Mouse (Mus musculus) heart, postnatal 4 days (tissue): ENCODE results near the gene Sumo3. TPM values are rescaled to one million over a fixed set of nuclear protein-coding genes. Genes with fewer than 3 reads are reported as not detected.

Experiments
- DNase-seq: peaks from one replicate; pipeline ENCODE4 v3.0.0; 2021
- total RNA-seq, 2 experiments: library from RNA; stranded (reverse); gene quantifications; 2 replicates each; pipeline ENCODE4 v1.2.3; 2021

The Sumo3 gene
- total RNA-seq = 10 to 100 TPM; 90.9 to 97.9 TPM

DNA sequence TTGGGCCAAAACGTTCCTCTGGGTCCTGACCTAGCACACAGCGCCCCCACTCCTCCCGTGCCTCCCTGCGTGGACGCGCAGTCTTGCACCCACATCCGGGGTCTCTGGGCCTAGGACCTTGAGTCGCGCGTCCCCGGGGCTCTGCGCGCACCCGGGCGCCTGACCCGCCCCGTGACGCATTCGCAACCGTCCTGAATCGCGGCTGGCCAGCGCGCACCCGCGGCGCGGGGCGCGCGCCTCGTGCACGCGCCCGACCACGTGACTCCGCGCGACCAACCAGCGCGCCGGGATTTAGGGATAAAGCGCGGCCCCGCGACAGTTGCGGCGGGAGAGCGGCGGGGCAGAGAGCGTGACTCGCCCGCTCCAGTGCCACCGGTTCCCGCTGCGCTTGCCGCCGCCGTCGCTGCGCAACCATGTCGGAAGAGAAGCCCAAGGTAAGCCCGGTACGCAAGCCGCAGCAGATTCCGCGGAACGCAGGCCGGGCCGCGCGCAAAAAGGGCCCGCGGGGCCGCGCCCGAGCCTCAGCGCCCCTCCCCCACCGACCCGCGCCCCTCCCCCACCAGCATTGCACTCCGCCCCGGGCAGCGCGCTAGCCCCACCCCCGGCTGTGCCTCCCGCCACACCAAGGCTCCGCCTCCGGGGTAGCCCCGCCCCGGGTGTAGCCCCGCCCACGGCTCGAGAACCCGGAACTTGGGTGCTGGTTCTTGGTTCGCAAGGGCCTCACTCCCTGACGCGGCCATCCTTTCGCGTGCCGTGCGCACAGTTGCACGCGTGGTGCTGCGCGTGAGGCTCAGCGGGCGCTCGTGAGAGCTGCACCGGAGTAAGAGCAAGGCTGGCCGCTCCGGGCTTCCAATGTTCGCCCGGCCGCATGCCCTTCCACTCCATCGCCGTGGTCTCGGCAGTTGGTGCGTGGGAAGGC is at the start of gene Sumo3, which contains the start of gene Gm49325:
TSS of gene Sumo3 (plus strand) at position 190 of the 919 bp plus-strand sequence.
TSS of gene Gm49325 (plus strand) at position 290 of the 919 bp plus-strand sequence.
- DNase-seq = peak; percentile 99

DNA sequence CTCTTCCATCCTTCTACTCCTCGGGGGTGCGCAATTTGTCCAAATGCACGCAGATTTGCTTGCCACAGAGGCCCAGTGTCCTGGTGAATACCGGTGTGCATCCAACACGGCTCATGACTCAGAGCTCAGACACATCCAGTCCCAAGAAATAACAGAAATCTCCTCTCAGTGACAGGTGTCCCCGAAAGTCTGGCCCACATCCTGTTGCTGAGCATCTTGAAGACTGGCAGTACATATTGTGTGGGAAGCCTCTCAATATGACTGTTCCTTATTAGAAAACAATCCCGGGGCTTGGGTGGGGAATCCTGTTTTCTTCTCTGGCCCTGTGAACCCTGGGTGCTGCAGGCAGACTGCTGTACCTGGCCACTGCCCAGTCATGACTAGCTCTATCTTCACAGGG is 49.3 kb upstream of the Sumo3 start:
- DNase-seq = no peak

GRCm38 (mm10) chr10:77557641-77558040 is 48.3 kb upstream of the Sumo3 start:
- DNase-seq = no peak

GRCm38 (mm10) chr10:77560090-77560489 is 45.8 kb upstream of the Sumo3 start:
- DNase-seq = no peak

- DNase-seq = no peak
These were observed 45.1 kb upstream of the Sumo3 start for GRCm38 (mm10) chr10:77560830-77561229.

- DNase-seq = no peak
These were observed 44.4 kb upstream of the Sumo3 start for GRCm38 (mm10) chr10:77561508-77561907.

DNA sequence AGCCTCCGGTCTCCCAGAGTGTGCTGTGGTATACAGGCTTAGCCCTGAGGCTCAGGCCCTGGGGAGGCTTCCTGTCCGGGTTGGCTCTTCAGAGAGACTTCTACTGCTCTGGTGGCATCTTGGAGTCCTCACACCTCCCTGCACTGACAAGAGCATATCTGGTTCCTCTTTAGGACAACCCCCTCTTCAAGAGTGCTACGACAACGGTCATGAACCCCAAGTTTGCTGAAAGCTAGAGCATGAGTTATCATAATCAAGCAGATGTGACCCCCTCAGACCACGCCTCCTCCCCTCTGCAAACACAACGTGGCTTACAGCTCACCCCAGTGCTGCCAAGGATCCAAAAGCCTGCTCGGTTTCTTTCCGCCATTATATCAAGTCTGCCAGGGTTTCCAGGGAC is 40.9 kb upstream of the Sumo3 start:
- no peak for DNase-seq

DNA sequence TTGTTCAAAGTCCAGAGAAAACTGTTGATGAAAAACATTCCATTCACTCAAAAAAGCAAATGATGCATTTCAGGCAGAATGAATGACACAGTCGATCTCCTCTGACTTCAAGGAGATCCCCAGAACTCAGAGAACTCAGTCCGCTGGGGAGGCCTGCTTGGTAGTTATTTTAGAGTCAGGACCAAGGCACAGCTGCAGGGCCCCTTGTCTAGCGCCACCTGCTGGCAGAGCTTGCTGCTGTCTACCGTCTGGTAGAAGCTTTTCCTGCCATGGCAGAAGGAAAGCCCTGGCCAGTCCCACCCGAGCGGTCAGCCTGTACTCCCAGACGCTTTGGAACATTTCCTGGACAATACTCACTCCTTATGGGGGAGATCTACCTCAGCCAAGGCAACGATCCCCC is 39.2 kb upstream of the Sumo3 start:
- peak; percentile 94 for DNase-seq

DNA sequence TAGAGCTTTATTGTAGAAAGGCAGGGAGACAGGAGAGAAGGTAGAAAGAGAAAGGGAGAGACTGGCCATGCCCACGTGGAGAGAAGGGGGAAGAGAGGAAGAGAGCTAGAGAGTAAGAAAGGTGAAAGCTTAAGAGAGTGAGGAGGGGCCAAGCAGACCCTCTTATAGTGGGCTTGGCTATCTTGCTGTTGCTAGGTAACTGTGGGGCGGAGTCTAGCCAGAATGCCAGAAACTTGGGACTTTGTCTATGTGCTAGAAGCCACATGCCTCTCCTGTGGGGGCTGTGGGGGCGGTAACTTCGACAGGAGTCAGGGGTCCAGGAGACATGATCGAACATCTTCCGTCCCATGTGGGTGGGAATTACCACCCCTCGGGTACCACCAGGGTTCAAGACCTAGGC is 36.4 kb upstream of the Sumo3 start:
- DNase-seq = no peak

GRCm38 (mm10) chr10:77569973-77570658 is 35.8 kb upstream of the Sumo3 start:
- no peak for DNase-seq

DNA sequence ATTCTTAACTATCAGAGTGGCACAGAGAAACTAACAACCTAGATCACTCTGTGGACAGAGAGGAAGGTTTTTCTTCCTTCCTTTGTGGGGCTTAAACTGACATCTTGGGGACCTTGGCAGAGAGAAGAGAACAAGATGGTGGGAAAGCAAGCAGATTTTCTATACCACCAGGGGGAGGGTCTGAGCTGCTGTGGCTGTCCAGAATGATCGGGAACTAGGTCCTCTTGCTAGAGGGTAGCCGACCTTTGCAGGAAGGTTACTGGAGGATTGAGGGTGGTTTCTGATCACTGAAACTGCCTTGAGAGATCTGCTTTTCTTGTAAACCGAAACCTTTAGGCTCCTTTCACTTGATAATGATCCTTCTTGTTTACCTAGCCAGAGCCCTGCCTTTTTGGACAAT is 33.7 kb upstream of the Sumo3 start:
- no peak for DNase-seq

- DNase-seq = no peak
These were observed 32.7 kb upstream of the Sumo3 start for GRCm38 (mm10) chr10:77573162-77573561.

GRCm38 (mm10) chr10:77580027-77580920 is 25.6 kb upstream of the Sumo3 start:
- DNase-seq = peak; percentile 27

GRCm38 (mm10) chr10:77581023-77581407 is 24.9 kb upstream of the Sumo3 start:
- no peak for DNase-seq

- DNase-seq = peak; percentile 97
These were observed 24.3 kb upstream of the Sumo3 start, which contains the start of gene Pttg1ip for GRCm38 (mm10) chr10:77581408-77582284. Gene Pttg1ip (plus strand): TSS chr10:77581720.

DNA sequence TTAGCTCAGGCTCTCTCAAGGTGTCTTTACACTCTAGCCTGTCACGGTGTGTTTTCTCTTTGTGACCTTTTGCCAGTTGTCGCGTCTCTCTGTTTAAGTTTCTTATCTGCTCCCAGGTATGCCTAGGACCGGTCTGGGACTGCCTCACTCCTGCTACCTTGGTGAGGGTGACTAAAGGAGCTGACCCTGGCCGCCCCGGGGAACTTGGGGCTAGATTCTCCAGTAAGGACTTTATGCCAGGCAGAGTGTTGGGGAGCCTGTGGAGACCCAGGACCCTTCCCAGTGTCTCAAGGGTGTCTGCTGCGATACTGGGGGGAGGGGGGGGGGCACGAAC is 23.6 kb upstream of the Sumo3 start:
- DNase-seq = no peak

DNA sequence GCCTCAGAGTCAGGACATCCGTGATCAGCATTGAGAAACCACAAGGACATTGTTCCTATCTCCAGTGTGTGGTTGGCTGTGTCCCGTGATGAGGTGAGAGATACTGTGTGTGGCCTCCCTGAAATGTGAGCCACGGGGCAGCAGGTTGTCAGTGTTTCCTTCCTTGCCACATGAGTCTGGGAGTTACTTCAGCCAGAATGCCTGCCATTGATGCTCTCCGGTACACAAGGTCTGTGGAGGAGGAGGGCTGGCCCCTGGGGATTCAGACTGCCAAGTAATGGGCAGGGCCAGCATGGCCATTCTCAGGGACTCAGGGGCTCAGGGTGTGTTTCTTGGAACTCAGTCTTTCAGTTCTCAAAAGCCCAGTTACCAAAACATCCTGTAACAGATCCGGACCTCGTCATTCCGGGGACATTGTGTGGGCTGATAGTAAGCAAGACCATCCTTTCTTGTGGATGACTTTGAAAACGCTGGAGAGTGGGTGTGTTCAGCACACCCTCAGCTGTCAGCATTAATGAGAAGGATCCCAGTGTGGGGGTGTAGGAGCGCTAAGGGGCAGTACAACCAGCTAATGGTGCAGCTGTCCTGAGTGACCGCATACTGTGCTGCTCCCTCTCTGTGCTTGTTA is 22.0 kb upstream of the Sumo3 start:
- DNase-seq = peak; percentile 45

- no peak for DNase-seq
These were observed 19.3 kb upstream of the Sumo3 start for GRCm38 (mm10) chr10:77586637-77587036.

- DNase-seq = no peak
These were observed 18.7 kb upstream of the Sumo3 start for GRCm38 (mm10) chr10:77587091-77587775.

DNA sequence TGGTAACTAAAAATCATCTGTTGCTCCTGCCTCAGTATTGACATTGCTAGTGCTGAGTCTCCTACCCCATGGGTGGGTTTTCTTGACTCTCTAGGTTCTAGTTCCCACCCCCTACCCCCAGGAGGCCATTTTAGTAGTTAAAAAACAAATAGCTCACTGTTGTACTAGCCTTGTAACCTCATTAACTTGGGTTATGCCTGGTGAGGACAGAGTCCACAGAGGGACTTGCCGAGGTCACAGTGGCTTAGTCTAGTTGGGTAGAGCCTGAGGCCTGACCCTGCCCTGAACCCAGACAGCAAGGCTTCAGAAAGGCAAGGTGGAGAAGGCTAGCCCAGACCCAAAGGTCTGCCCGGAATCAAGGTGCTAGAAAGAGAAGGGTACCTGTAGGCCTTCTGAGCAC is 17.9 kb upstream of the Sumo3 start:
- no peak for DNase-seq

GRCm38 (mm10) chr10:77589117-77589516 is 16.8 kb upstream of the Sumo3 start:
- no peak for DNase-seq
